ENCODE assay signal across 9 mouse cellular contexts in the genomic region with DNA sequence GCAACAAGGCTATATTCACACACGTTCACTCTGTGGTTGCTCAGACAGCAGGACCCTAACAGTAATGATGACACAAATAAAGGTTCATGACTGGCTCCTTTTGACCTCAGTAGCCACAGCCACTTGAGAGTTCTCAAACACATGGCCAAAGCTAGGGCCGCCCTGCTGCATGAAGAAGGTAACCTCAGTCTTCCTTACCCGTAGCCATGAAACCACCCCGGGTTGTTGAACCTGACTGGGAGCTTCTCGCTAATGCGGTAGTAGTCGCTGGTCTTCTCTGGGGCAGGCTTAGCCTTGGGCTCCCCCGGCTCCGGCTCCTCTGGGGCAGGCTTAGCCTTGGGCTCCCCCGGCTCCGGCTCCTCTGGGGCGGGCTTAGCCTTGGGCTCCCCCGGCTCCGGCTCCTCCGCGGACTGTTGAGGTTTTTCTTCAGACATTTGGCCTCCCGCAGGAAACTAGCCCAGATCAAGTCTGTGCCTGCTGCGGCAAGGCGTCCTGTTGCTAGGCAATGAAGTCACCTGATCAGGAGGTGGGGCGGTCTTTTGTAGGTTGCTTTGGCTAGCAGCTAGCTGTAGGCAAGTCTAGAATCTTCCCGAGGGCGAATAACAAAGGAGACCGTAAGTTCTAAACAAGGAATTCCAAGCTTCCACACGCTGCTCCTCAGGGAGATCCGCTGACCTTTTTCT. TPM values are rescaled to one million over a fixed set of nuclear protein-coding genes. Genes with fewer than 3 reads are reported as not detected.
DNase-seq lines count a peak whose midpoint lies in the region; ATAC-seq and TF ChIP-seq lines count a peak whose summit lies in the region.
"Had no signal": no experiment of that assay in that cellular context is flagged by ENCODE, and none has a peak within 500 bp of the region (broad histone marks: within the 10 kb centered on the region; RNA-seq: fewer than 3 reads in every experiment).

1700007K13Rik (minus strand) TSS at position 497 of the 683 bp plus-strand sequence.

- H3K9me3 ChIP-seq in intestine, postnatal 0 days (ENCODE audit: control insufficient read depth), result no peaks in the 10 kb centered on the region
- no peaks in the 10 kb centered on the region for H3K9me3 ChIP-seq in midbrain, embryonic 11.5 days (ENCODE audit: control insufficient read depth, low read length)

- TF ChIP-seq CTCF in intestine, postnatal 0 days (IDR thresholded peaks at IDR 0.05; ENCODE audit: low read depth), result no peak

- peak; percentile 62 for ATAC-seq in intestine, postnatal 0 days
- ATAC-seq in midbrain, embryonic 11.5 days (ENCODE audit: low FRiP score), result peak; percentile 64

- H3K4me2 ChIP-seq in intestine, postnatal 0 days (replicated peaks; ENCODE audit: low read depth), result peak within 1 kb of the TSS; percentile 64
- H3K4me2 ChIP-seq in midbrain, embryonic 11.5 days, result peak within 1 kb of the TSS; percentile 35; the same call in 1 of the 2 replicates

- peaks cover 19% of the 10 kb centered on the region; the same call in 1 of the 2 replicates for H3K36me3 ChIP-seq in intestine, postnatal 0 days (ENCODE audit: control insufficient read depth, insufficient read depth)
- H3K36me3 ChIP-seq in midbrain, embryonic 11.5 days (ENCODE audit: control insufficient read depth, insufficient read depth, low read length), result peaks cover 20% of the 10 kb centered on the region

- peaks cover 6% of the 10 kb centered on the region; the same call in 1 of the 2 replicates for H3K27me3 ChIP-seq in intestine, postnatal 0 days (replicated peaks; ENCODE audit: control insufficient read depth, insufficient read depth, low read length)
- H3K27me3 ChIP-seq in midbrain, embryonic 11.5 days (ENCODE audit: control insufficient read depth, insufficient read depth, low read length), result peaks cover 5% of the 10 kb centered on the region; the same call in 1 of the 2 replicates

- H3K9ac ChIP-seq in intestine, postnatal 0 days (ENCODE audit: low read depth, low read length), result no peak within 1 kb of the TSS
- H3K9ac ChIP-seq in midbrain, embryonic 11.5 days (ENCODE audit: low read length), result 0 out of 2 replicates have a peak within 1 kb of the TSS, but pooled peaks have one; percentile 10

- peaks cover 8% of the 10 kb centered on the region; the same call in 1 of the 2 replicates for H3K4me1 ChIP-seq in intestine, postnatal 0 days (replicated peaks; ENCODE audit: control insufficient read depth, insufficient read depth, low read length)
- H3K4me1 ChIP-seq in midbrain, embryonic 11.5 days (ENCODE audit: control insufficient read depth, insufficient read depth, low read length), result peaks cover 6% of the 10 kb centered on the region

- peak; percentile 46 for DNase-seq in gastrocnemius, adult 18-20 months (ENCODE audit: low spot score)
- DNase-seq in gastrocnemius, postnatal 4 days (ENCODE audit: low spot score in 2 of 2), result no peak
- peak; percentile 41 to 46 for DNase-seq in cerebellum, postnatal 4 days (ENCODE audit: low spot score in 2 of 2)
- DNase-seq in heart, adult 18-20 months, result peak; percentile 72 to 74
- peak; percentile 58 for DNase-seq in left cerebral cortex, postnatal 4 days
- DNase-seq in midbrain, embryonic 11.5 days (ENCODE audit: low spot score, missing footprints), result peak; percentile 93
- DNase-seq in right cerebral cortex, postnatal 4 days, result peak; percentile 41

- H3K4me3 ChIP-seq in intestine, postnatal 0 days (ENCODE audit: low read depth, low read length), result peak within 1 kb of the TSS; percentile 21
- peak within 1 kb of the TSS; percentile 13; the same call in 1 of the 2 replicates for H3K4me3 ChIP-seq in midbrain, embryonic 11.5 days (ENCODE audit: low read depth, low read length)

- H3K27ac ChIP-seq in intestine, postnatal 0 days (ENCODE audit: low read depth, low read length), result no peak within 1 kb of the TSS
- H3K27ac ChIP-seq in midbrain, embryonic 11.5 days (ENCODE audit: low read depth, low read length), result no peak within 1 kb of the TSS

- intact Hi-C loops in left cerebral cortex, postnatal 4 days (cut with DNase I), result no loop called here

- 6% methylated on average over 25 of the region's 25 CpGs for WGBS in intestine, postnatal 0 days
- WGBS in midbrain, embryonic 11.5 days, result 4% methylated on average over 25 of the region's 25 CpGs

RNA-seq across cellular contexts. Expression of gene 1700007K13Rik, which starts in this region (rescaled TPM):
- total RNA-seq in gastrocnemius, adult 18-20 months (2021), result not detected
- total RNA-seq in gastrocnemius, postnatal 4 days (2021), result under 1 TPM in 1 of 2 experiments, not detected in 1; 0.44 TPM
- total RNA-seq in heart, adult 18-20 months (2021), result under 1 TPM in 1 of 2 experiments, not detected in 1; 0.82 TPM
- polyA plus RNA-seq in intestine, postnatal 0 days (2015; fragmentation: Nextera tagmentation; extraction: Ambion mirVana), result not detected in 2 replicates
- total RNA-seq in left cerebral cortex, postnatal 4 days (2021), result 1 to 10 TPM; 2.1 to 2.6 TPM
- polyA plus RNA-seq in midbrain, embryonic 11.5 days (2014; fragmentation: Nextera tagmentation; extraction: Ambion mirVana), result 0.99 and 1.3 TPM in 2 replicates
- total RNA-seq: neutrophil, adult 5-6 weeks had no signal

Comparison
In these comparisons a context has a peak if more than half of its experiments do, and no peak if none do; other contexts are left out.
1. Peak in DNase-seq in gastrocnemius, adult 18-20 months; RNA of the gene not detected or under 1 TPM.
2. Peak in DNase-seq in heart, adult 18-20 months; RNA of the gene not detected or under 1 TPM.
3. Peak in ATAC-seq, H3K4me3 ChIP-seq and H3K4me2 ChIP-seq in intestine, postnatal 0 days; RNA of the gene not detected or under 1 TPM.
4. DNase-seq: peak in cerebellum, postnatal 4 days (2 of 2), left cerebral cortex, postnatal 4 days (single experiment), midbrain, embryonic 11.5 days (single experiment) and right cerebral cortex, postnatal 4 days (single experiment); none in gastrocnemius, postnatal 4 days (0 of 2).